Mouse (Mus musculus): ENCODE data around the gene Zfp503.

Zfp503 gene

DNA sequence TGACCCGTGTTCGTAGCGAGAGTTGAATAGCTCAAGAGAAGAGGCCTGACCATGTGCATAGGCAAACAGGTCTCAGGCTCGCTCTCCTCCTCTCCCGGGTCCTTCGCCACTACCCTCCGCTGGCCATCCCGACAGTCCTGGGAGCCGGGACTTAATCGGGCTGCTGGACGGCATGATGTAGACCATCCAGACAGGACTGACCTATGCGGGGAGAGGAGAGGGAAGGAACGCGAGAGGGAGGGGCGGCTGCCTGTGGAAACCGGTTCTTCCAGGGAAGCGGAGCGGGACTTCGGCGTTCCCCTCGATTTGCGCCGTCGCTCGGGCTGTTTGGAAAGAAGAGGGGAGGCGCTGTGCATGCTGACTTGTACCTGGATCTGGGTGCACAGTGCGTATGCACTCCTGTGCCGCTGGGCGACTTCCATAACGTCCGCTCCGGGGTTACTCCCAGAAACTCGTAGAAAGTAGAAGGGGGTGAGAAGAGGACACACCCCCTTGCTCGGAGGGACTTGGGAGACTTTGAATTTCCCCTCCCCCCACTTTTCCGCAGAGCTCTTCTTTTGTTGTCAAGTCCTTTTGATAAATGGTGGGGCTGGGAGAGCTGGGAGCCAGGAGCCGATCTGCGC lies at the start of gene Zfp503:
Zfp503 (minus strand) TSS at position 311 of the 623 bp plus-strand sequence.
- DNase-seq: peak; percentile 89

DNA sequence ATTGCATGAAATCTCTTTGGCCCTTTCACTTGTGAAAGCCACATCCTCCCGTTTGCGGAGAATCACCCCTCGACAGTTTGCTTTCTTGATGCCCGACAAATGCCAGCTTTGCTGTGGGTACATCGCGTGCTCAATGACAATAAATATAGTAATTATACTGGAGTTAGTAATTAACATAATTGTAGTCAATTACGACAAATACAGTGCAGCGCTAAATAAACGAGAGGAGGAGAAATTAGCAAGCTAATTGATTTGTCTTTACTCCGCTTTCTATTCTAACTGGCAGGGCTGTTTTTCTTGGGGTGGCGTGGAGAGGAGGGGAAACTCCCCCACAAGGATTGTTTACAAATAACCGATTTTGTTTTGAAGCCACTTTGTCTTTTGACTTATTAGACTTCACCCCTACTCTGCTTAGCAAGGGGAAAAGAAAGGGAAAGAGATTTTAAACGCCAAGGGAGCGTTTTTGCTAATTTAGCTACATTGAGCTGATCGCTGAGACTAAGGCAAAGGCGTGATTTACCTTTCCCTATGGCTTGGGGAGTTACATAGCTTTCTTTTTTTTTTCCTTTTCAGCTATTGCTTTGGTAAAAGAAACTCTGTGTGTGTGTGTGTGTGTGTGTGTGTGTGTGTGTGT lies 48.2 kb upstream of the Zfp503 start:
- no peak for DNase-seq

DNA sequence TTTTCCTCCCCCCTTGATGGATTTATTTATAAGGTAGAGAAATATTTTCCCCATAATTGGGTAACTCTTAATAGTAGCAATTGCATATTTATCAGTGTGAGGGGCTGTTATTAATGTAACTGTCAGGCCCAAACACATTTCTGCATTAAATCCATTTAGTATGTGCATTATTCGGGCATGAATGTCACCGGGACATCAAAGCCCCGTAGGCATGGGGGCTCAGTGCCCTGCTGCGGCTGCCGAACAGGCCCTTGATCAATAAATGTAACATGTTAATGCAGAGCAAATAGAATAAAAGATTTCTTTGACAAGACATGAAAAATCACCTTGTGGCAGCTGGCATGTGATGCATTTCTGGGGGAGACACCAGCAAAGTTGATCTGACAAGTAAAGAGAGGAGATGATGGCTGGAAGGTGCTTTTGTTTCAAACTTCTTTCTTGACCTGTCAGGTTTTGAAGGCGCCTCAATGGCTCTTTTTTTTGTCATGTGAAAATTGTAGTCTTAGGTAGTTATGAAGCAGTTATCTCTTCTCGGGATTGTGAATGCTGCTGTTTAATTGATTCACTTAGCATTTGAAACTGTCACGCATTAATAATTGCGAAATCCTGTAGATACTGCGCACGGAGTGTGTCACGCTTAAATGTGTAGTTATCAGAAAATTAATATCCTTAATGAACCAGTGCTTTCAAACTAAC lies 47.5 kb upstream of the Zfp503 start:
- DNase-seq: no peak

DNA sequence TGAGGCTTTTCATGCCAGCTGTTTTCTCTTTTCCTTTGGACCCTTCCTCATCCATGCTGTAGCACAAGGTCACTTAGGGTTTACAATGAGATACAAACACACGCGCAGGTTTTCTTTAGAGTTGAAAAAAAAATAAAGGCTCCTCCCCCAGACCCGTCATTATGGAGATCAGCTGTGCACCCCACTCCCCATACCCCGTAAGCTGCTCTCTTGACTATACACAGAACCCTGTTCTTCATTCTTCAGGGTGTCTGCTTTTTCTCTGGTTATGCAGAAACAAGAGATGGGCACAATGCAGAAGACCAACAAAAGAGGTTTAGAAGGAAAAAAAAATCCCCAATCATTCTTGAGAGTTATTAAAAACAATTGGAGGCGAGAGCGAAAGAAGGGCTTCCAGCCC lies 46.9 kb upstream of the Zfp503 start:
- no peak for DNase-seq

DNA sequence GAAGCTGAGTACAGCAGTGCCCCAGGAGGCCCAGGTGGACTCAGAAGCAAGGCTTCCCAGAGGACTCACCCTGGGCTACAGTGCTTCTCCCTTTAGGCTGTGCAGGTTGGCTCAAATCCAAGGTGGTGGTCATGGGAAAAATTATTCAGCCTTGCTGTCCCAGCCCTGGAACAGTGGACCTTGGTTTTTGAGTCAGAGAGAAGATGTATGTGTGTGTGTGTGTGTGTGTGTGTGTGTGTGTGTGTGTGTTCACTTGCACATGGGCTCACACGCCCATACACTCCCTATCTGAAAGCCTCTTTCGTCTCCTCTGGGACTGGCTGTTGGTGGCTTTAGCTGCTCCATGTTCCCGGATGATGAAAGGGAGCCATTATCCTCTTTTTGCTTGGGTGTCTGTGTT lies 46.5 kb upstream of the Zfp503 start:
- no peak for DNase-seq

DNA sequence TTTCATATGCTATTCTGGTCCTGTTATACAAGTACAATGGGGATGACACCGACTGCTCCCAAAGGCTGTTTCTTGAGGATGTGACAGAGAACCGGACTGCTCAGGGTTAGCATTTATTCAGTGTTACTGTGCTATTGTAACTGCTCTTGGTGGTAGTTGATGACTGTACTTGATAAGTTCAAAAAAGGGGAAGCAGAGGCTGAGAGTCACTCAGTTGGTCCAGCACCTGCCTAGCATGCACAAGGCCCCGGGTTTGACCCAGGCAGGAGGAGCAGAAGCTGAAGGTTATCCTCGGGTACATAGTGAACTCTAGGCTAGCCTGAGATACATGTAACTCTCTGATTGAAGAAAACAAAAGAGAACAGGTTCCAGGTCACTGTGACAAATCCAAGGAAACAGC lies 34.1 kb upstream of the Zfp503 start:
- DNase-seq: no peak

DNA sequence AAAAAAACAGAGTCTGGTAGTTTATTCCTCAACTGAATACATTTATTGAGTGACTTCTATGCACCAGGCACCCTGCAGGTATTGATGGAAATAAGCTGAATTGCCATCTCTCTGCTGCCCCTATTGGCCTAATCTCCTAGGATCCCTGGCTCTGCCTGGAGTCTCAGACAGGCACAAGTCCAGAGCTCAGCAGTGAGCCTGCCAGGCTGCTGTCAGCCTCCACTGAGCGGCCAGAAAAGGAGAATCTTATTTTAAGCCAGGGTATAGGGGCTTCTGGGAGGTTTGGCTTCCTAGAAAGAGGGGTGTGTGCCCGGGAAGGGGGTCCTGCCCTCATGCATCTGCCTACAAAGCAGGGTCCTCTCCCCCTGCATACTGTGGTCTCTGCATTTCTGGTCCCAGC lies 31.5 kb upstream of the Zfp503 start:
- DNase-seq: peak; percentile 69

DNA sequence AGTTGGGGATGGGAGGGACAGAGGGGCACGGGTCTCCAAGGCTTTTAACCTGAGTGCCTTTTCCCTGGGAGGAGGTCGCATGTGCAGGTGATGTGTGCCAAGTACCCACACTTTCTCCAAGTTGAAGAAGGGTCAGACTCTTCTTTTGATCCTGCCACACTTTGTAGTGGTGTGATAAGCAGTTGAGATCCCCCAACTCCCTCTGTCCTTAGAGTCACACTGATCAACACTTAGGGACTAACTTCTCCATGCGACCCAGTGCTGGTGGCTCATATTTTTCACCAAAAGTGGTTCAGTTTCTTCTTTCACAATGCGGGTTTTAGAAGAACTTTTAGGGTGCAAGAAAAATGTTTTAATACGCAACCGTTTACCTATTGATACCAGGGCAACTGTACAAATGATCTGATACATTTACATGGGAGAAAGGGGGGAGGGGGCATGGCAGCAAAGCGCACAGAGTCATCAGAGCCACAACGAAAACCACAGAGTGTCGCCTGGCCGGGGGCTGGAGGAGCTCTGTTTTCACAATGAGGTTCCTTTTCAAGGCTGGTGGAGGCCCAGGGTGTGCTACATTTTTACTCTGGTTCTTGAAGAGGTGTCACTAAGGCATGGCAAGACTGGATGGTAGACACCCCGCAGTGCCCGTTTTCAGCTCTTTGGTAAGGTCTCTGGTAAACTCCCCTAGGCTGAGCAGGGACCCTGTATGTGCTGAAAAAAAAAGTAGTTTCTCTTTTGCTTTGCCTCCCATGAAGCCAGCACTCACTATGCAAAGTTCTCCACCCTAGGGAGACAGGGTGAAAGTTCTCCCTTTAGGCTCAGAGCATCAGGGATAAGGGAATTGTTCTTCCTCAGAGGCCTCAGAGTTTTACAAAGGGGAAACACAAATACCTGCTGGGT lies 30.8 kb upstream of the Zfp503 start:
- DNase-seq: no peak

DNA sequence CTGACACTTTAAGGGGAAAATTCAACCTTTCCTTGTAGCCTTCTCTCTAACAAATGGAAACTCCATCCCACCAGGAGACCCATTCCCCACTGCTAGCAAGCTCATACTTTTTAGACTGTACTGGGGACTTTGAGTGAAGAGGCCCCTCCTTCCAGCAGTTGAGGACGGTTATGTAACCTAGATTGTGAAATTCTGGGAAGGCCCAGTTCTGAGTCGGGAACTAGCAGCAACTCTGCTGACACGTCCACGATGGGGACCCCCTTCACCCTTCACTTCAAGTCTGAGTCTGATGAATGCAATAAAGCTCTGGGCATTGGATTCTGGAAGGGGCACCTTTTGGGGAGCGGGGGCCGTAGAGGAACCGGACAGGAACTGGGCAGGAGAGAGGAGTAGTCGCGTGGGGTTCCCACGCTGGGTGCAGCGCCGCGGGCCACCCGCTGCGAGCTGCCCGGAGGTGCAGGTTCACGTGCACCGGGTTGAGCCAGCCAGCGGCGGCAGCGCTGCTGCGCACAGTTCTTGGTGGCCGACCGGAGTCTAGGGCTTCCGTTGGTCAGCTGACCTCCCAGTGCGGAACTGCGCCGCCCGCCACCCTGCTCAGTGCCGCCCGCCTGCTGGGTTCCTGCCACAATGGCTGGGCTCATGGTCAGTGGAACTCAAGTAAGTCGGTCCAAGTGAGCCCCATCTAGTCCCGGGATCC lies 30.0 kb upstream of the Zfp503 start, which contains the start of gene Lrmda:
Lrmda (plus strand) TSS at position 461 of the 697 bp plus-strand sequence.
- DNase-seq: peak; percentile 84

DNA sequence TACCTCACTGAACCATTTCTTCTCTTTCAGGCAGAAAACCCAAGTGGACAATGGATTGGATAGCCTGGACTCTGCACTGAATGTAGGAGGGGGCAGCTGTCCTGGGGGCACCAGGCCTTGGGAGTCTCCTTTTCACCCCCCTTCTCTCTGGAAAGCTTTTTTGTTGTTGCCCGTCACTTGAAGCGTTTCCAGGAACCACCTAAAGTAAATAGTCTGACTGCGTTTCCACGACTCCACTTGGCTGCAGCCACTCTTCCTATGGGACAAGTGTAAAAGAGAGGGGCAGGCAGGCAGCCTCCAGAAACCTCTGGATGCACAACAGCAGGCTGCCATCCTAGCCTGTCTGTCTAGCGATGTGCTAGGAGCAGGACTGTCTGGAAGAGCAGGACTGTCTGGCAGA lies 27.6 kb upstream of the Zfp503 start:
- no peak for DNase-seq

DNA sequence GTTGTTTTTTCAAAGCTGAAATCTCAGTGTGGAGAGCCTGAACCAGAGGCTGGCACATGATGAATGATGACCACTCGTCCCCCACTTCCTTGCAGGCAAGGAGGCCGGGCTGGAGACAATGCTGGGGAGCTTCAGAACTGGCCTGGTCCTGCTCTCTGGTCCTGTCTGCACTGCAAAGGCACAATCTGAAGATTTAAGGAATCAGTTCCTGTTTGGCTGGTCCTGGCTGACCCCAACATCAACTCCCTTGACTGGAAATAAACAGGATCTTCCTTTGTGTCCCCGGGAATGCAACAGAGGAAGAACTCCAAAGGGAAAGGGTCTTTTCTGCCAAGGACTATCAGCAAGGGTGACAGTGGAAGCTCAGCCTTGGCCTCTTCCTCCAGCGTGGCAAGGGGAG lies 25.4 kb upstream of the Zfp503 start:
- DNase-seq: peak; percentile 75

DNA sequence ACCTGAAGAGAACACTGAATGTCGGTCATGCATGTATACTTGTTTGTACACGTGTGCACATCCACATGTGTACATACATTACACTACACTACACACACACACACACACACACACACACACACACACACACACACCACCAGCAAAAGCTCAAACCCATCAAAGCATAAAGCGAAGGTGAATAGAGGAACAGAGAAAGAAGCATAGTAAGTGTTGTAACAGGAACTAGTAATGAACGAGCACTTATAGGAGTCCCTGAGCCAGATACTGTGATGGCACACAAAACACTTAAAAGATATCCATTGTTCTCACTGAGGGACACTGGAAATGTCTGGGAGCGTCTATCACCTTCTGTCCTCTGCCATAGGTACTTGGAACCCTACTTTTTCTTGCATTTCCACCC lies 24.9 kb upstream of the Zfp503 start:
- no peak for DNase-seq

DNA sequence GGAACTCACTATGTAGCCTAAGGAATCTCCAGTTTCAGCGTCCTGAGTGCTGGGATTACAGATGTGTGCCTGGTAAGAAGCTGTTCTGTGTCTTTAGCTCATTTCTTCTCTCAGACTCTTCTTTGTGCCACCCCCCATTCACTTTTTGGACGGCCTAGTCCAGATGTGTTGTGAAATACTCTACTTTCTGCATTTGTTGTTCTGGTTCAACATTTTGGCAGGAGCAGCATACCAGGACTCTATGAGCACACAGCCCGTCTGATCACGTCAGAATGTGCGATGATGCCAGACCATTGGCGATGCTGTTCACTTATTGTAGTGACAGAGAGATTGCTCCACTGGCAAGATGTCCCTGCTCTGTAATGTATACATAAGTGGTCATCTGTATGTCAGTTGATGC lies 17.6 kb upstream of the Zfp503 start:
- no peak for DNase-seq

DNA sequence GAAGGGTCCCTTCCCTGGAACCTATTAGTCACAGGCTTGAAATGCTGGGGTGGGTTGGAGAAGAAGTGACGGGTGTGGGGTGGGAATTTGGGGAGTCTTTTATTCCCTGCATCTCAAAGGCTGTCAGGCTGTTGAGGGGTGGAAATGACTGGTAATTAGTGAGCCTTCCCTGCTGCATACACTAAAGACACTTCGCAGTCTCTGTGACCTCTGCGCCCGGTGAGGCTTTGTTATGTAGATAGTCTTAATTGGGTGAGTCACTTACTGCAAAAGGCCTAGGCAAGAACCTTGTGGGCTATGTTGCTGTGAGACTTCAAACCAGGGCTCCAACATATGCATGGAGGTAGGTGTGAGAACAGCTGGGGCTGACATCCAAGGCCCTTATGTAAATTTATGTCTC lies 15.5 kb upstream of the Zfp503 start:
- DNase-seq: no peak

DNA sequence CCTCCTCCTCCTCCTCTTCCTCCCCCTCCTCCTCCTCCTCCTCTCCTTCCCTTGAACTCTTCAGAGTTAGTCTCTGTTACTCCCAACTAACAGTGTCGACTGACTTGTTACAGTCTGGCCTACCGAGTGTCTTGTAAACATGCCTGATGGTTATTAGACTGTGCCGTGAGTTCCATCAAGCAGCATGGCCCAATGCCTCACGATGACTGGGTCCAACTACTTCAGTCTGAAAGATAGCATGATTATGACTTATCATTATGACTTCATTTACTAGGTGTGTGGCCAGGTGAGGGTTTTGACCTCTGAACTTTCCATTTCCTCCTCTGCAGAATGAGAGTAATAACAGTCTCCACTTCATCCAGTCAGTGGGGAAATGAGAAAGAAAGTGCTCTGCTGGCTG lies 14.2 kb upstream of the Zfp503 start:
- DNase-seq: no peak

DNA sequence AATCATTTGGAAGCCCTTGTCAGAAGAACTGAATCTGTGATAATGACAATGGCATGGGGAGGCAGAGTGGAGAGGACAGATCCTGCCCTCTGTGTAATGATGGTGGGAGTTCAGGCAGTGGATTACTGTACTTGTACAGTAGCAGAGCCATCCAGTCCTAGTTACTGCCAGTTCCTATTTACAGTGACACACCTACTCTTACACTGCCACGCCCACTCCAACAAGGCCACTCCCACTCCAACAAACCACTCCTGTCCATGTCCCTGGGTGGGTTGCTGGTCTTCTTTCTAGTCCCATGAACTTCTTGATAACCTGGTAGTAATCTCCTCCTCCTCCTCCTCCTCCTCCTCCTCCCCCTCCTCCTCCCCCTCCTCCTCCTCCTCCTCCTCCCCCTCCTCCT lies 13.8 kb upstream of the Zfp503 start:
- no peak for DNase-seq

DNA sequence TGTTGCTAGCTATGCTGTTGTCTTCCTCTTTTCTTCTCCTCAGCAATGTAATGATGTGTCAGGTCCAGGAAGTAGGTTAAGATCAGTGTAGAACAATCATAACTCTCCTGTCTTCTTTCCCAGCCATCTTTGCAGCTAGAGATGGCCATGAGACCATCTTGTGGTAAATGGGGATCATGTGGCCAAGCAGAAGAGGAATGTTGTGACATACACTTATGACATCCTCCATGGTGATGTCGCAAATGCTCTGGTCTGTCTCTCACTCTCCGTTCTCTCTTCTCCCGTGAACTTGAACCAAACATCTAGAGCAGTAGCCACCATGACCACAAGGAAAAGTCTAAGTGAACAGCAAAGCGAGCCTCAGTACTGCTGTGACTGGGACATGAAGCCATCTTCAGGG lies 10.2 kb upstream of the Zfp503 start:
- DNase-seq: no peak

DNA sequence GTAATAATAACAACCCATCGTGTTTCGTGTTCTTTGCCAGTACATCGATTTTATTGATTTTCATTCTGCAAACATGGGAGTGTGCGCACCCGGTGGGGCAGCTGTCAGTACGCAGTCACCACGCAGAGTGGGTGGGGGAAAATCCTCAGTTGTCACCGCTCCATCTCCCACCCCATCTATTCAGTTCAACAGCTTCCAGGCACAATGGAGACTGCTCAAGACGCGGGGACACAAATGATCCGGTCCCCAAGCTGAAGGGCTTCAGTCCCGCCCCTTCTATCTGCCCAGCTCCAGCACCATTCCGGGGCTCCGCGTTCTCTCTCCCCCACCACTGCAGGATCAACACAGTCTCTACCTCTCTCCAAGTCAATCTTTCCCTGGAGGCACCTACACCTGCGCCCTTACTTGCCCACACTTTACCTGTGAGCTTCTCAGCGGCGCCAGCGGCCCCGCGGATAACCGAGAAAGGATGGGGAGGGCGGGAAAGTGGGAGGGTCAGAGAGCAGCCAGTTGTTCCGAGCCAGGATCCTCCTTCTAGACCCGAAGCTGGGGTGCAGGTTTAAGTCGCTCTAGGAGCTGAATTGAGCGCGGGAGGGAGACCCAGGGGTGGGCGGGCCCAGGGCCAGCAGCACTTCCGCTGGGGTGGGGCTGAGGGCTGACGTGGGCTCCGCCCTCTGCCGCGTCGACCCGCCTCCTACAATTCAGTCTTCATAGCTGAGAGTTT lies 5.8 kb upstream of the Zfp503 start:
- peak; percentile 87 for DNase-seq

DNA sequence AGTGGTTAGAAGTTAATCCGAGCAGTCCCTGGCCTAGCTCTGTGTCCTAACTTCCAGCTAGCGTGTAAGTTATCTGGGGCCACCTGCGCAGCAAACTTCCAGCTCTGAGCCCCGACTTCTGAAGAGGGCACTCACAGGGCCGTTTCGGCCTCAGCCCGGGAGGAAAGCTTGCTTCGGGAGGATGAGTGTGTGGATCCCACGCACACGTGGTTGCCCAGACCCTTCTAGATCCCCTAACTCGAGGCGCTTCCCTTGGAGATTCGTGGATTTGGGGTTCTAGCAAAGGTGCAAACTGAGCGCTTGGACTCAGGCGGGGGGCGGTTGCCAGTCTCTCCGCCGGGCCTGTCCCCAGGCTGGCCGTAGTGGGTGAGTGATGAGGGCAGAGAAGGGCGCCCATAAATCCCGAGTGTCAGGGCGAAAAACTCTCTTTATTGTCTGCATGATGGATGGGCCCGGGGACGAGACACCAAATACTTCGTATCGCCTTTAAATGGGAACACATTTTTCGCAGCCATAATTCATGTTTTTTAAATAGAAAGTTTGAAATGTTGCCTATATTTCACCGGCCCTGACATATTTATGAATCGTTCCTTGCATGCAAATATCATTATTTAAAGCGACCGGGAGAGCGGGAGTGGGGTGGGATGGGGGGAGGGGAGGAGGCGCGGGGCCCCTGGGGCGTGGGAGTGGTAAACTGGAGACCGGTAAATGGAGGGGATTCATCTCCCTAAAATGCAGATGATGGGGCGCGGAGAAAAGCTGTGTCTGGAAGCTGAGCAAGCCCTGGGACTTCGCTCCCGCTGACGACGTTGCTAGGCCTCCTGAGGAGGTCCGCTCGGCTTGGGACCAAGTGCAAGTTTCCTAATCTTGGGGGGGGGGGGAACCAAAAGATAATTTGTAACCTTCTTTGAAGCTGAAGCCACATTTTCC lies 4.9 kb upstream of the Zfp503 start:
- DNase-seq: peak; percentile 43

DNA sequence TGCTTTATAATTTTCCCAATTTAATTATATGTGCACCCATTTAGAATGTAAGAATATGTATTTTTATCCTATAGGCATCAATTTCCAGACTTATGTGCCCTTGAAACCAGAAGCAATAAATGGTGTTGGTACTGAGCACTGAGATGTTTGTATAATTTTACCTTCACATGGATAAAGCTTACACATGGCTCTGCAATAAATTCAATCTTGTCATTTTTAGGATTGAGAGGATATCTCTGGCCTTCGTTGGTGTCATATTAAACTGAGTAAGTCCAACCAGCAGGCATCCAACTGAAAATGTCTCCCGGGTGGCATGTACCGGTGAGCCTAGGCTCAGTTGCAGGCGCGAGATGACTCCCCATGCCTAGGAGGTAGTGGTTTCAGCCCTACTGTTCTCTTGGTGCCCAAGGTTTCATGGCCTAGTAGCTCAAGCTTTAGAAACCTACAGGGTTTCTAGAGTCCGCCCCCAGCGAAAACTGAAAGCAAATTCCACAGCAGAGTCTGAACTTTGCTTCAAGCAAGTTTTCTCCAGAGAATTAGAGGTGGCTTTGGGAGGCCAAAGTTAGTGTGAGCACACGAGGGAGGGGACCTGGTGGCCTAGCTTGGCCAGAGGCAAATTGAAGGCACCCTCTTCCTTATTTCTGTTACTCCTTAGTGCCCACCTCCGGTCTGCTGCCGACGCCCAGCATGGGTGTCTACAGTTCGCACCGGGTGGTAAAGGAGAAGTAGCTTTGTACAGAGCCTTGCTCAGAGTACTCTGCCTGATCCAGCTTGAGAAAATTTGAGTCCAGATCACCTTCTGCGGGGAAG lies 4.1 kb upstream of the Zfp503 start:
- DNase-seq: peak; percentile 71
